Mouse (Mus musculus) lung, embryonic 15.5 days (tissue): ENCODE measurements around the gene Il19. TPM values are rescaled to one million over a fixed set of nuclear protein-coding genes. Genes with fewer than 3 reads are reported as not detected.

ENCODE experiments used
- ATAC-seq: fragments of 200-750 bp; cut with Nextera tagmentation; 2 replicates; pipeline ENCODE4 v1.8.0; 2017; ENCODE audit warnings: moderate number of reproducible peaks, borderline replicate concordance; ENCODE audit not compliant: low FRiP score, low TSS enrichment; ENCODE audit errors: extremely low read depth
- H3K27ac ChIP-seq: fragments of 300-500 bp; sonication (generic); 2 replicates; pipeline ENCODE4 v1.5.1; 2015; ENCODE audit warnings: moderate library complexity, mild to moderate bottlenecking, inconsistent platforms
- H3K27me3 ChIP-seq: fragments of 300-500 bp; sonication (generic); 2 replicates; pipeline ENCODE4 v1.6.1; 2015; ENCODE audit warnings: inconsistent platforms
- H3K36me3 ChIP-seq: fragments of 300-500 bp; sonication (generic); 2 replicates; pipeline ENCODE4 v1.6.1; 2015; ENCODE audit warnings: inconsistent platforms
- H3K4me1 ChIP-seq: fragments of 300-500 bp; sonication (generic); 2 replicates; pipeline ENCODE4 v1.6.1; 2015; ENCODE audit warnings: inconsistent platforms
- H3K4me2 ChIP-seq: fragments of 300-500 bp; sonication (generic); 2 replicates; pipeline ENCODE4 v1.6.1; 2015; ENCODE audit warnings: inconsistent platforms, mild to moderate bottlenecking, moderate library complexity
- H3K4me3 ChIP-seq: fragments of 300-500 bp; sonication (generic); 2 replicates; pipeline ENCODE4 v1.5.1; 2015; ENCODE audit warnings: mild to moderate bottlenecking, inconsistent platforms
- H3K9ac ChIP-seq: fragments of 300-500 bp; sonication (generic); 2 replicates; pipeline ENCODE4 v1.6.1; 2015; ENCODE audit warnings: inconsistent platforms
- H3K9me3 ChIP-seq: fragments of 300-500 bp; sonication (generic); 2 replicates; pipeline ENCODE4 v1.6.1; 2016; ENCODE audit warnings: inconsistent platforms
- WGBS: fragments of 180-500 bp; shearing (Covaris S2); methylation state at CpG from one replicate; pipeline ENCODE4 v1.1.7; 2015; 5-methylcytosine and 5-hydroxymethylcytosine counted together
- polyA plus RNA-seq: library from polyadenylated mRNA; unstranded; fragments of >200 nt; fragmentation: Nextera tagmentation; extraction: Ambion mirVana; gene quantifications from 2 replicates; pipeline ENCODE4 v1.2.1, GENCODE M21; 2015

Il19 gene
- polyA plus RNA-seq, result not detected in 2 replicates

- H3K9me3 ChIP-seq, result no peaks in the 10 kb centered on the region
- no peaks in the 10 kb centered on the region for H3K36me3 ChIP-seq
- no peak within 1 kb of the TSS for H3K4me3 ChIP-seq
- H3K27ac ChIP-seq, result no peak within 1 kb of the TSS
- no peak within 1 kb of the TSS for H3K9ac ChIP-seq
- no peak for ATAC-seq
- H3K4me1 ChIP-seq, result no peaks in the 10 kb centered on the region
- H3K27me3 ChIP-seq, result no peaks in the 10 kb centered on the region
- WGBS, result 48% methylated on average over 4 of the region's 4 CpGs
- H3K4me2 ChIP-seq, result no peak within 1 kb of the TSS
Measured at GRCm38 (mm10) chr1:130940065-130940687, at the start of gene Il19. TSS of gene Il19 (minus strand) at chr1:130940115.

- ATAC-seq, result no peak
Measured at GRCm38 (mm10) chr1:130989331-130989730, 49.4 kb upstream of the Il19 start.

GRCm38 (mm10) chr1:130987418-130987817 is 47.5 kb upstream of the Il19 start:
- no peaks in the 10 kb centered on the region for H3K27me3 ChIP-seq
- H3K4me2 ChIP-seq, result no peak overlapping the region
- H3K36me3 ChIP-seq, result no peaks in the 10 kb centered on the region
- no peak for ATAC-seq
- H3K27ac ChIP-seq, result no peak overlapping the region
- no peak overlapping the region for H3K9ac ChIP-seq
- H3K4me3 ChIP-seq, result no peak overlapping the region
- no peaks in the 10 kb centered on the region for H3K9me3 ChIP-seq
- no peaks in the 10 kb centered on the region for H3K4me1 ChIP-seq

More at GRCm38 (mm10) chr1:130989331-130989730, 49.4 kb upstream of the Il19 start:
- Histone ChIP-seq H3K36me3 (no peaks in the 10 kb centered on the region), H3K4me1 (no peaks in the 10 kb centered on the region), H3K27me3 (no peaks in the 10 kb centered on the region), H3K9ac (no peak overlapping the region), H3K9me3 (no peaks in the 10 kb centered on the region), H3K4me3 (no peak overlapping the region), H3K4me2 (no peak overlapping the region), H3K27ac (no peak overlapping the region)
- 79% methylated on average over 3 of the region's 3 CpGs for whole genome bisulfite sequencing

GRCm38 (mm10) chr1:130987001-130987400 is 47.1 kb upstream of the Il19 start:
- H3K9me3 ChIP-seq, result no peaks in the 10 kb centered on the region

GRCm38 (mm10) chr1:130984441-130984840 is 44.5 kb upstream of the Il19 start:
- H3K9me3 ChIP-seq, result no peaks in the 10 kb centered on the region
- H3K9ac ChIP-seq, result no peak overlapping the region
- H3K36me3 ChIP-seq, result no peaks in the 10 kb centered on the region
- no peak for ATAC-seq
- H3K4me3 ChIP-seq, result no peak overlapping the region
- H3K27me3 ChIP-seq, result no peaks in the 10 kb centered on the region
- WGBS, result 56% methylated on average over 7 of the region's 7 CpGs
- no peak overlapping the region for H3K4me2 ChIP-seq
- H3K27ac ChIP-seq, result no peak overlapping the region
- no peaks in the 10 kb centered on the region for H3K4me1 ChIP-seq

More at GRCm38 (mm10) chr1:130987001-130987400, 47.1 kb upstream of the Il19 start:
- Histone ChIP-seq H3K27ac (no peak overlapping the region), H3K4me1 (no peaks in the 10 kb centered on the region), H3K4me2 (no peak overlapping the region), H3K4me3 (no peak overlapping the region), H3K27me3 (no peaks in the 10 kb centered on the region), H3K36me3 (no peaks in the 10 kb centered on the region), H3K9ac (no peak overlapping the region)
- WGBS, result 75% methylated on average over 5 of the region's 5 CpGs
- no peak; the same call in 1 of the 2 replicates for ATAC-seq

- Histone ChIP-seq H3K4me2 (no peak overlapping the region), H3K27ac (no peak overlapping the region), H3K9ac (no peak overlapping the region), H3K4me1 (no peaks in the 10 kb centered on the region), H3K36me3 (no peaks in the 10 kb centered on the region), H3K27me3 (no peaks in the 10 kb centered on the region), H3K9me3 (no peaks in the 10 kb centered on the region), H3K4me3 (no peak overlapping the region)
- WGBS, result 74% methylated on average over 1 of the region's 1 CpGs
- ATAC-seq, result no peak
Measured at GRCm38 (mm10) chr1:130979455-130979854, 39.5 kb upstream of the Il19 start.

- H3K27ac ChIP-seq, result no peak overlapping the region
- H3K4me2 ChIP-seq, result no peak overlapping the region
- ATAC-seq, result no peak
- H3K4me1 ChIP-seq, result no peaks in the 10 kb centered on the region
- H3K27me3 ChIP-seq, result no peaks in the 10 kb centered on the region
- WGBS, result 60% methylated on average over 6 of the region's 6 CpGs
- H3K4me3 ChIP-seq, result no peak overlapping the region
- no peak overlapping the region for H3K9ac ChIP-seq
- H3K36me3 ChIP-seq, result no peaks in the 10 kb centered on the region
- no peaks in the 10 kb centered on the region for H3K9me3 ChIP-seq
Measured at GRCm38 (mm10) chr1:130963891-130964290, 24.0 kb upstream of the Il19 start.

- Histone ChIP-seq H3K4me1 (0 out of 2 replicates have a peak, but pooled peaks cover 3% of the 10 kb centered on the region), H3K27me3 (no peaks in the 10 kb centered on the region), H3K9me3 (no peaks in the 10 kb centered on the region), H3K4me2 (no peak overlapping the region), H3K27ac (no peak overlapping the region), H3K9ac (no peak overlapping the region), H3K36me3 (no peaks in the 10 kb centered on the region), H3K4me3 (no peak overlapping the region)
- no peak for ATAC-seq
- 17% methylated on average over 6 of the region's 6 CpGs for WGBS
Measured at GRCm38 (mm10) chr1:130946920-130947319, 7.0 kb upstream of the Il19 start.

- no peak overlapping the region for H3K4me3 ChIP-seq
- WGBS, result 15% methylated on average over 3 of the region's 3 CpGs
- no peaks in the 10 kb centered on the region for H3K4me1 ChIP-seq
- no peak overlapping the region for H3K4me2 ChIP-seq
- no peaks in the 10 kb centered on the region for H3K27me3 ChIP-seq
- no peak overlapping the region for H3K9ac ChIP-seq
- no peaks in the 10 kb centered on the region for H3K36me3 ChIP-seq
- no peak overlapping the region for H3K27ac ChIP-seq
- ATAC-seq, result 0 out of 2 replicates have a peak, but pooled peaks have one; percentile 23
- no peaks in the 10 kb centered on the region for H3K9me3 ChIP-seq
Measured at GRCm38 (mm10) chr1:130941801-130942200, 1.9 kb upstream of the Il19 start.

GRCm38 (mm10) chr1:130938192-130938591 is 1.7 kb downstream of the Il19 start:
- Histone ChIP-seq H3K27ac (no peak overlapping the region), H3K36me3 (no peaks in the 10 kb centered on the region), H3K4me1 (no peaks in the 10 kb centered on the region), H3K4me2 (no peak overlapping the region), H3K4me3 (no peak overlapping the region), H3K9me3 (no peaks in the 10 kb centered on the region), H3K9ac (no peak overlapping the region), H3K27me3 (no peaks in the 10 kb centered on the region)
- no peak for ATAC-seq
- 75% methylated on average over 7 of the region's 7 CpGs for WGBS

- Histone ChIP-seq H3K9ac (no peak overlapping the region), H3K27ac (no peak overlapping the region), H3K4me1 (no peaks in the 10 kb centered on the region), H3K27me3 (no peaks in the 10 kb centered on the region), H3K4me3 (no peak overlapping the region), H3K36me3 (no peaks in the 10 kb centered on the region), H3K4me2 (no peak overlapping the region), H3K9me3 (no peaks in the 10 kb centered on the region)
- 91% methylated on average over 4 of the region's 4 CpGs for WGBS
- no peak for ATAC-seq
Measured at GRCm38 (mm10) chr1:130937170-130937569, 2.7 kb downstream of the Il19 start.

- Histone ChIP-seq H3K36me3 (no peaks in the 10 kb centered on the region), H3K9me3 (no peaks in the 10 kb centered on the region), H3K4me1 (no peaks in the 10 kb centered on the region), H3K4me2 (no peak overlapping the region), H3K4me3 (no peak overlapping the region), H3K27ac (no peak overlapping the region), H3K27me3 (no peaks in the 10 kb centered on the region), H3K9ac (no peak overlapping the region)
- ATAC-seq, result no peak
- 47% methylated on average over 6 of the region's 6 CpGs for WGBS
Measured at GRCm38 (mm10) chr1:130936351-130936750, 3.6 kb downstream of the Il19 start.

GRCm38 (mm10) chr1:130926484-130926883 is 13.4 kb downstream of the Il19 start:
- Histone ChIP-seq H3K9ac (no peak overlapping the region), H3K9me3 (no peaks in the 10 kb centered on the region), H3K27me3 (no peaks in the 10 kb centered on the region), H3K4me2 (no peak overlapping the region), H3K36me3 (no peaks in the 10 kb centered on the region), H3K4me1 (no peaks in the 10 kb centered on the region), H3K4me3 (no peak overlapping the region), H3K27ac (no peak overlapping the region)
- no peak for ATAC-seq
